Mouse (Mus musculus) common myeloid progenitor, adult 5-6 weeks (primary cell): ENCODE measurements at regions not wholly inside any gene's neighbourhood (a gene's known extent, or its start where the extent isn't known, plus 50 kb on each side); places are given as distances from the start of the nearest gene placed in this dataset.
"Not testable (repeated sequence)": the region's sequence is repeated elsewhere in the genome, so short reads cannot be mapped to it uniquely, and the experiment has no call there.

ENCODE experiments used
- ATAC-seq: replicated peaks from 2 replicates; pipeline ENCODE4 v1.8.0; 2016; ENCODE audit warnings: low read depth, mild to moderate bottlenecking, moderate TSS enrichment, inconsistent platforms; ENCODE audit not compliant: poor library complexity, severe bottlenecking

- not testable (repeated sequence) for ATAC-seq
Observed at GRCm38 (mm10) chr1:14688041-14688440, 1405.1 kb downstream of the 4930444P10Rik start.

- ATAC-seq: peak; percentile 72; the same call in 1 of the 2 replicates
Observed at GRCm38 (mm10) chr1:14686172-14686571, 1407.0 kb downstream of the 4930444P10Rik start.

GRCm38 (mm10) chr1:14680443-14680842, 1412.7 kb downstream of the 4930444P10Rik start:
- ATAC-seq: peak; percentile 93

- ATAC-seq: no peak
Observed at GRCm38 (mm10) chr1:14672393-14672999, 1420.6 kb downstream of the 4930444P10Rik start.

GRCm38 (mm10) chr1:14662706-14663312, 1430.3 kb downstream of the 4930444P10Rik start:
- ATAC-seq: no peak

- peak; percentile 81 for ATAC-seq
Observed at GRCm38 (mm10) chr1:14661854-14662253, 1431.3 kb downstream of the 4930444P10Rik start.

- ATAC-seq: no peak
Observed at GRCm38 (mm10) chr1:14650346-14650745, 1442.8 kb downstream of the 4930444P10Rik start.

- no peak for ATAC-seq
Observed at GRCm38 (mm10) chr1:14635642-14636263, 1457.4 kb downstream of the 4930444P10Rik start.

- ATAC-seq: no peak
Observed at GRCm38 (mm10) chr1:14631994-14632393, 1461.1 kb downstream of the 4930444P10Rik start.

- ATAC-seq: no peak
Observed at GRCm38 (mm10) chr1:14627204-14627603, 1465.9 kb downstream of the 4930444P10Rik start.

GRCm38 (mm10) chr1:14626685-14627084, 1466.4 kb downstream of the 4930444P10Rik start:
- ATAC-seq: no peak

GRCm38 (mm10) chr1:14620922-14621430, 1472.1 kb downstream of the 4930444P10Rik start:
- no peak for ATAC-seq

GRCm38 (mm10) chr1:14613232-14613894, 1479.8 kb downstream of the 4930444P10Rik start:
- ATAC-seq: no peak

GRCm38 (mm10) chr1:14609054-14609453, 1484.1 kb downstream of the 4930444P10Rik start:
- no peak for ATAC-seq

GRCm38 (mm10) chr1:14595961-14596360, 1497.2 kb downstream of the 4930444P10Rik start:
- peak; percentile 100 for ATAC-seq

- ATAC-seq: no peak
Observed at GRCm38 (mm10) chr1:14589905-14590304, 1503.2 kb downstream of the 4930444P10Rik start.

- peak; percentile 64 for ATAC-seq
Observed at GRCm38 (mm10) chr1:14579376-14579775, 1513.7 kb downstream of the 4930444P10Rik start.

- ATAC-seq: peak; percentile 70
Observed at GRCm38 (mm10) chr1:14576263-14576662, 1516.9 kb downstream of the 4930444P10Rik start.

- peak; percentile 76 for ATAC-seq
Observed at GRCm38 (mm10) chr1:14570562-14570981, 1522.6 kb downstream of the 4930444P10Rik start.

GRCm38 (mm10) chr1:14570113-14570512, 1523.0 kb downstream of the 4930444P10Rik start:
- no peak for ATAC-seq

- ATAC-seq: no peak
Observed at GRCm38 (mm10) chr1:14567006-14567405, 1526.1 kb downstream of the 4930444P10Rik start.
